Mouse (Mus musculus) heart, adult 2 months (tissue): ENCODE results near the gene Ncoa5. TPM values are rescaled to one million over a fixed set of nuclear protein-coding genes. Genes with fewer than 3 reads are reported as not detected.

Experiments
- DNase-seq, 2 experiments: peaks; one replicate each; pipeline ENCODE4 v3.0.0; 2021
- H3K27ac ChIP-seq: fragments of 200-600 bp; 2 replicates; pipeline ENCODE4 v1.8.1; 2022
- H3K27me3 ChIP-seq: fragments of 200-500 bp; 2 replicates; pipeline ENCODE4 v1.6.1; 2012; ENCODE audit warnings: mild to moderate bottlenecking, low read length, inconsistent platforms, mixed read lengths; ENCODE audit not compliant: control insufficient read depth, insufficient read depth
- H3K36me3 ChIP-seq: fragments of 200-500 bp; 2 replicates; pipeline ENCODE4 v1.6.1; 2012; ENCODE audit warnings: low read length, inconsistent platforms; ENCODE audit not compliant: control insufficient read depth, insufficient read depth
- H3K4me1 ChIP-seq: fragments of 200-500 bp; 2 replicates; pipeline ENCODE4 v1.6.1; 2011; ENCODE audit warnings: low read length; ENCODE audit not compliant: control insufficient read depth, insufficient read depth
- H3K4me3 ChIP-seq: fragments of 200-600 bp; 2 replicates; pipeline ENCODE4 v1.8.1; 2022
- H3K79me2 ChIP-seq: fragments of 200-500 bp; replicated peaks from 2 replicates; pipeline ENCODE4 v1.6.1; 2012; ENCODE audit warnings: mild to moderate bottlenecking, inconsistent platforms, low read length, moderate library complexity, mixed read lengths; ENCODE audit not compliant: control insufficient read depth, insufficient read depth
- H3K9ac ChIP-seq: fragments of 200-500 bp; 2 replicates; pipeline ENCODE4 v1.6.1; 2012; ENCODE audit warnings: low read depth, mild to moderate bottlenecking, control low read depth, inconsistent platforms, low read length, mixed read lengths
- CTCF ChIP-seq: fragments of 200-600 bp; IDR thresholded peaks from 2 replicates; pipeline ENCODE4 v1.8.1; 2022; ENCODE audit warnings: antibody characterized with exemption, mild to moderate bottlenecking, moderate library complexity
- EP300 ChIP-seq: fragments of 200-500 bp; IDR thresholded peaks from 2 replicates; pipeline ENCODE4 v1.6.1; 2011; ENCODE audit warnings: low read depth, low read length, control low read depth; ENCODE audit not compliant: insufficient read depth
- POLR2A ChIP-seq: fragments of 200-500 bp; IDR thresholded peaks from 2 replicates; pipeline ENCODE4 v1.6.1; 2011; ENCODE audit warnings: mild to moderate bottlenecking, low read depth, low read length, control low read depth; ENCODE audit not compliant: insufficient read depth
- WGBS: fragments of 180-500 bp; shearing (Covaris S2); methylation state at CpG from one replicate; pipeline ENCODE4 v1.1.7; 2018; 5-methylcytosine and 5-hydroxymethylcytosine counted together
- intact Hi-C: fragments of 180-260 bp; cut with DNase I; formaldehyde crosslinking; loops from one replicate; pipeline ENCODE4 v1.15.1; 2025
- polyA plus RNA-seq: library from polyadenylated mRNA; depleted of rRNA; stranded (reverse); fragments of >200 nt; gene quantifications from 2 replicates; pipeline ENCODE4 v1.2.3, GENCODE M21; 2012
- total RNA-seq, 2 experiments: library from RNA; stranded (reverse); gene quantifications; 2 replicates each; pipeline ENCODE4 v1.2.3; 2021

Gene Ncoa5
- total and polyA plus RNA-seq, 3 experiments, result 16.4 to 20.6 (median 18.6) TPM

GRCm38 (mm10) chr2:164994659-164995428 lies 39.8 kb downstream of the Ncoa5 start:
- peaks cover 5% of the 10 kb centered on the region; the same call in 1 of the 2 replicates for H3K27me3 ChIP-seq

DNA sequence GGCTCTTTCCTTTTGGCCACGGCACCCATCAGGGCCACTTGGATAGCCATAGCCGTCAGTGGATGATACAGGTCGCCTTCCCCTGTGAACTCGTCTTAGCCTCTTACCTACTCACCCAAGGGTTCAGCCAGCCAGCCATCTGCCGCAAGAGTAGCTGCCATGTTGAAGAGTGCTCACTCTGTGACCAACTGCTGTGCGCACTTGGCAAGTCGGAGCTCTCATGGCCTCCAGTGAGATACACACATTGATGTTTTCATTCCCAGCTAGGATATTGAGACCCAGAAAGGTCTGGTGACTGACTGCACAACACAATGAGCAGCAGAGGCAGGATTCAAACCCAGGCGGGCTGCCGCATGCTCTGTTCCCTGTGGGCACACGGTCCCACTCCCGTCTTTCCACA lies 40.5 kb downstream of the Ncoa5 start:
- WGBS, result 89% methylated on average over 11 of the region's 11 CpGs
- H3K36me3 ChIP-seq, result no peaks in the 10 kb centered on the region
- intact Hi-C loops, result no loop called here
- TF ChIP-seq CTCF, result no peak
- no peak for TF ChIP-seq EP300
- no peak for TF ChIP-seq POLR2A
- peaks cover 5% of the 10 kb centered on the region; the same call in 1 of the 2 replicates for H3K27me3 ChIP-seq
- H3K27ac ChIP-seq, result no peak overlapping the region
- peaks cover 6% of the 10 kb centered on the region for H3K4me1 ChIP-seq
- no peak for DNase-seq
- H3K4me3 ChIP-seq, result no peak overlapping the region
- H3K9ac ChIP-seq, result no peak overlapping the region
- no peaks in the 10 kb centered on the region for H3K79me2 ChIP-seq

More at GRCm38 (mm10) chr2:164994659-164995428, 39.8 kb downstream of the Ncoa5 start:
- Histone ChIP-seq H3K9ac (no peak overlapping the region), H3K27ac (no peak overlapping the region), H3K4me1 (peaks cover 6% of the 10 kb centered on the region), H3K36me3 (no peaks in the 10 kb centered on the region), H3K79me2 (no peaks in the 10 kb centered on the region), H3K4me3 (no peak overlapping the region)
- no peak for TF ChIP-seq POLR2A
- no peak for TF ChIP-seq EP300
- TF ChIP-seq CTCF, result no peak
- intact Hi-C loops, result no loop called here
- DNase-seq, result no peak
- 58% methylated on average over 21 of the region's 21 CpGs for WGBS

DNA sequence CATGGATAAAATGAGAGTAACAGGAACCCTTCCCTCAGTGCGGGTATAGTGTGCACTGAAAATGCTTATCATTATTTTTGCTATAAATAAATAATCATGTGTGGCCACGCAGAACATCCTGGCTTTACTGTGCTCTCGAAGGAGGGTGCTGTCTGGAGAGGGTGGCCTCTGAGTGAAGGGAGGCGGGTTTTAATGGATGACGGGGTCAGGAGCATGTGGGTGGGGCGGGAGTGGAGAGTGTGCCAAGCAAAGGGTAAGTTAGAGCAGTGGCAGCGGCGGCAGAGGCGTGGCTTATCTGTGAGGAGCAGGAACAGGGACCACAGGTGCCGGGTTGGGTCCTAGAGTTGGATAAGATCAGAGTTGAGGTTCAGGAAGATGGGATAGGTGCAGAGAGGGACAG lies 42.9 kb downstream of the Ncoa5 start:
- H3K27me3 ChIP-seq, result no peaks in the 10 kb centered on the region
- intact Hi-C loops, result no loop called here
- no peak overlapping the region for H3K9ac ChIP-seq
- TF ChIP-seq POLR2A, result no peak
- TF ChIP-seq EP300, result no peak
- no peak for TF ChIP-seq CTCF
- no peaks in the 10 kb centered on the region for H3K79me2 ChIP-seq
- H3K27ac ChIP-seq, result no peak overlapping the region
- no peak overlapping the region for H3K4me3 ChIP-seq
- no peak for DNase-seq
- WGBS, result 16% methylated on average over 10 of the region's 10 CpGs
- H3K36me3 ChIP-seq, result no peaks in the 10 kb centered on the region
- no peaks in the 10 kb centered on the region for H3K4me1 ChIP-seq

- 78% methylated on average over 3 of the region's 3 CpGs for WGBS
- no peaks in the 10 kb centered on the region for H3K79me2 ChIP-seq
- no peak overlapping the region for H3K4me3 ChIP-seq
- H3K36me3 ChIP-seq, result no peaks in the 10 kb centered on the region
- H3K27ac ChIP-seq, result no peak overlapping the region
- H3K9ac ChIP-seq, result no peak overlapping the region
- intact Hi-C loops, result no loop called here
- DNase-seq, result no peak
- H3K4me1 ChIP-seq, result no peaks in the 10 kb centered on the region
- TF ChIP-seq POLR2A (no peak), CTCF (no peak), EP300 (no peak)
- H3K27me3 ChIP-seq, result no peaks in the 10 kb centered on the region
These were observed 43.6 kb downstream of the Ncoa5 start for GRCm38 (mm10) chr2:164991111-164991510.

DNA sequence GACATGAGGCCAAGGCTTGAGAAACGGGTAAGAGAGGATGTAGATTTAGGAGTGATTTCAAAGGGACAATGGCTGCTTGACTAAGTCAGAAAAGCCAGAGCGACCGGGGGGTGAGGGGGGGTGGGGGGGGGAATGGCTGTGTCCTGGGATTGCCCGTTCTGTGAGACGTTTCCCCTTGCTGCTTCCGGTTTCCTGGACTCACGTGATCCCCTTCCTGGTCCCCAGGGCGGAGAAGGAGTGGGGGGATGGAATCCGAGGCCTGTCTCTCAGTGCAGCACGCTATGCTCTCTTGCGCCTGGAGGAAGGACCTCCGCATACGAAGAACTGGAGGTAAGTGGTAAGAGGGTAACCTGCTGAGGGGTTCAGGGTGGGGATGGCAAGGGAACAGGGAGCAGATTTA lies 45.9 kb downstream of the Ncoa5 start:
- no peak for TF ChIP-seq POLR2A
- TF ChIP-seq CTCF, result no peak
- no peak for TF ChIP-seq EP300
- Histone ChIP-seq H3K36me3 (no peaks in the 10 kb centered on the region), H3K4me1 (no peaks in the 10 kb centered on the region), H3K27me3 (no peaks in the 10 kb centered on the region; the same call in 1 of the 2 replicates), H3K27ac (no peak overlapping the region), H3K79me2 (no peaks in the 10 kb centered on the region), H3K9ac (no peak overlapping the region), H3K4me3 (no peak overlapping the region)
- WGBS, result 56% methylated on average over 13 of the region's 13 CpGs
- DNase-seq, result no peak
- intact Hi-C loops, result no loop called here

DNA sequence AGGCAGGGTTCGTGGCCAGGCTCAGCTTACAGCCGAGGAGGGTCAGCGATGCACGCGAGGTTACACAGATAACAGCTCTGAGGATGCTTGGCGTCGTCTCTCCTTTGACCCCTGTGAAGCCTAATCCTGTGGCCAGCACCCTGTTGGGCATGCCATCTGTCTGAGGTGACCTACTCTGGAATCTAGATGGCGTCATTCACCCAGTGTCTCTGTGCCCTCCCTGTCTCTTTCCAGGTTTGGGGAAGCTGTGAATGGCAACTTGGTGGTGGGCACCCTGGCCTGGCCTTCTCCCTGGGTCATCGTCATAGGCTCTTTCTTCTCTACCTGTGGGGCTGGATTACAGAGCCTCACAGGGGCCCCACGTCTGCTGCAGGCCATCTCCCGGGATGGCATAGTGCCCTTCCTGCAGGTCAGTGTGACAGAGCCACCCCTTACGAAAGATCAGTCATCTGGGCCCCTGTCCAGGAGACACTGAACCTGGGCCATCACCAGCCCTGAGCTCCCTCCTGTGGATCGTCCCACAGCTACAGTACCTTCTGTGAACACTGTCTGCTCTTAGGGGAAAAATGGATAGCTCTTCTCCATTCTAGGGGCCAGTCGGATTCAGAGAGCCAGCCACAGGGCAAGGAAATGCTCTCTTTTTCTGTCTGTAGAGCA lies 48.2 kb downstream of the Ncoa5 start:
- TF ChIP-seq POLR2A (no peak), CTCF (no peak), EP300 (no peak)
- no peak for DNase-seq
- no peaks in the 10 kb centered on the region for H3K79me2 ChIP-seq
- H3K36me3 ChIP-seq, result no peaks in the 10 kb centered on the region
- H3K9ac ChIP-seq, result no peak overlapping the region
- H3K27ac ChIP-seq, result no peak overlapping the region
- intact Hi-C loops, result no loop called here
- 56% methylated on average over 14 of the region's 14 CpGs for WGBS
- H3K4me1 ChIP-seq, result no peaks in the 10 kb centered on the region
- H3K4me3 ChIP-seq, result no peak overlapping the region
- no peaks in the 10 kb centered on the region; the same call in 1 of the 2 replicates for H3K27me3 ChIP-seq
